Mouse (Mus musculus): ENCODE results near the gene Mapk8ip3. TPM values are rescaled to one million over a fixed set of nuclear protein-coding genes. Genes with fewer than 3 reads are reported as not detected.

Gene Mapk8ip3
- polyA plus RNA-seq, 1 experiment, result 58.1 TPM

DNA sequence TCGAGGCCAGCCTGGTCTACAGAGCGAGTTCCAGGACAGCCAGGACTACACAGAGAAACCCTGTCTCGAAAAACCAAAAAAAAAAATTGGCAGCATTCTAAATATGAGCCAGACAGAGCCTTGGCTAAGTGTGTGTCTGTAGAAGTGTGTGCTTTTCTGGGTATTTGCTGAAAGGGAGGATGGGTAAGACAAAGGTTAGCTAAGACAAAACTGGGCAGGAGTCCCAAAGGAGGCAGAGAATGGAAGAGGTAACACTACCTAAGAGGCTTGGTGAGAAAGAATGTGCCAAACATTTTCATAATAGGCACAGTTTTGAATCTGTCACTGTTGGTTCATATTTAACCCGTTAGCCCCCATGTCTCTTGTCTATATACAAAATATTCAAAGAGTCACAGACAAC, 4.3 kb downstream of the Mapk8ip3 start:
- no peak for TF ChIP-seq POLR2A (IDR thresholded peaks at IDR 0.05; ENCODE audit: low read depth, low read length)
- TF ChIP-seq CTCF (conservative IDR thresholded peaks at IDR 0.05; ENCODE audit: insufficient read depth, insufficient read length, low read depth, low read length), result no peak
- Histone ChIP-seq H3K27ac (ENCODE audit: insufficient read depth, low read depth, low read length) (no peak overlapping the region), H3K27me3 (replicated peaks; ENCODE audit: control insufficient read depth, insufficient read depth, low read length) (no peaks in the 10 kb centered on the region), H3K36me3 (ENCODE audit: control insufficient read depth, insufficient read depth, low read length) (peaks cover 2% of the 10 kb centered on the region), H3K4me1 (ENCODE audit: control insufficient read depth, insufficient read depth, low read length) (peaks cover 17% of the 10 kb centered on the region), H3K4me3 (ENCODE audit: insufficient read depth, low read depth, low read length) (no peak overlapping the region)
- DNase-seq, result peak; percentile 82
- WGBS, result 71% methylated on average over 4 of the region's 4 CpGs

DNA sequence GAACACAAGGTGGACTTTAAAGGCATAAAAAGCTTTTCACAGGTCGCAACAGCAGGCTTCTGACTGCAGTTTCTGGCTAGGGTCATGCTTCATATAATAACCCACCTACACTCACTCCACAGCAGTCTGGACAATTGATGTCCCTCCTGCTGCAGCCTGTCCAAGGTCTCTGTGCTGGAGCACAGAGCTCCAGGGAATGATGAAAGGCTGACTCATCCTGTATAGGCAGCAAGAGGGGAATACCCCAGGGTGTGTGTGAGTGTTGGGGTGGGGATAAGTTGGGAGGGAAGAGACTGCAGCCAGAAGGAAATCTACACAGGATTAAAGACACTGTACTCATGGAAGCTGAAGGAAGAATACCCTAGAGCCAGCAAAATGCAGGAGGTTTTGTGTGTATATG, 7.3 kb downstream of the Mapk8ip3 start:
- WGBS, result 57% methylated on average over 1 of the region's 1 CpGs
- Histone ChIP-seq H3K4me3 (ENCODE audit: insufficient read depth, low read depth, low read length) (no peak overlapping the region), H3K4me1 (ENCODE audit: control insufficient read depth, insufficient read depth, low read length) (peaks cover 8% of the 10 kb centered on the region; the same call in 1 of the 2 replicates), H3K27me3 (replicated peaks; ENCODE audit: control insufficient read depth, insufficient read depth, low read length) (no peaks in the 10 kb centered on the region), H3K36me3 (ENCODE audit: control insufficient read depth, insufficient read depth, low read length) (peaks cover 3% of the 10 kb centered on the region), H3K27ac (ENCODE audit: insufficient read depth, low read depth, low read length) (no peak overlapping the region)
- no peak for DNase-seq
- TF ChIP-seq POLR2A (IDR thresholded peaks at IDR 0.05; ENCODE audit: low read depth, low read length), result no peak
- no peak for TF ChIP-seq CTCF (conservative IDR thresholded peaks at IDR 0.05; ENCODE audit: insufficient read depth, insufficient read length, low read depth, low read length)

DNA sequence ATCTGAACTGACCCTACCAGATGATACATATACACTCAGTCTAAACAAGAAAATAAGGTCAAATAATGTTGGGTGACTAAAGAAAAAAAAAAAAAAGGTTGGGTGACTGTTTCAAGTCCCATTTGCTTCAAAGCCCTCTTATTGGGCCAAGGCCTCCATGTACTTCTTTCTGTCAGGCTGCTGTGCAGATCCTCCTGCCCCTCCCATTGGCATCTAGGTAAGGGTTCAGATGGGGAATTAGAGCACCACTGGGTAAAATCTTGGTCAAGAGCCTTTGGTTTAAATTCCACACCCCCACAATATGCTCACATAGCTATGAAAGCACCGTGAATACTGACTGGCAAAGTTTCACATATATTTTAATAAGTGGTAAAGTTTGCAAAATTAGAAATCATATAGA, 13.5 kb downstream of the Mapk8ip3 start:
- no peak for DNase-seq
- TF ChIP-seq CTCF (conservative IDR thresholded peaks at IDR 0.05; ENCODE audit: insufficient read depth, insufficient read length, low read depth, low read length) (no peak), POLR2A (IDR thresholded peaks at IDR 0.05; ENCODE audit: low read depth, low read length) (no peak)
- no peak overlapping the region for H3K4me3 ChIP-seq (ENCODE audit: insufficient read depth, low read depth, low read length)
- H3K27me3 ChIP-seq (replicated peaks; ENCODE audit: control insufficient read depth, insufficient read depth, low read length), result no peaks in the 10 kb centered on the region
- H3K36me3 ChIP-seq (ENCODE audit: control insufficient read depth, insufficient read depth, low read length), result peaks cover 3% of the 10 kb centered on the region
- no peak overlapping the region for H3K27ac ChIP-seq (ENCODE audit: insufficient read depth, low read depth, low read length)
- H3K4me1 ChIP-seq (ENCODE audit: control insufficient read depth, insufficient read depth, low read length), result no peaks in the 10 kb centered on the region
- 89% methylated on average over 1 of the region's 1 CpGs for WGBS

DNA sequence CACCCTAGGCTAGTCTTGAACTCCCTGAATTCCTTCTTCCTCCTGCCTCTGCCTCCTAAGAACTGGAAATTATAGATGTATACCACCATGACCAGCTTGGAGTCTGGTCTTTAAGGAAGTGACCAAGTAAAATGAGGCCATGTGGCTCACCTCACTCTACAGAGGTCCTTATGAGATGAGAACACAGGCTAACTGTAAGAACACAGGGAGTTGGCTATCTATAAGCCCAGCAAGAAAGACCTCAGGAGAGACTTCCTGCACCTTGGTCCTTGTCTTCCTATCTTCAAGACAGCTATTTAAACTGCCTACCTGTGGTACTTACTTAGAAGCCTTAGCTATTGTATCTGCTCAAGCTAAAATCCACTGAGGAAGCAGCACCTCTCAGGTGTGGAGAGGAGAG, 22.8 kb downstream of the Mapk8ip3 start:
- no peaks in the 10 kb centered on the region for H3K27me3 ChIP-seq (replicated peaks; ENCODE audit: control insufficient read depth, insufficient read depth, low read length)
- H3K36me3 ChIP-seq (ENCODE audit: control insufficient read depth, insufficient read depth, low read length), result no peaks in the 10 kb centered on the region; the same call in none of the 2 replicates
- no peak overlapping the region for H3K4me3 ChIP-seq (ENCODE audit: insufficient read depth, low read depth, low read length)
- H3K4me1 ChIP-seq (ENCODE audit: control insufficient read depth, insufficient read depth, low read length), result no peaks in the 10 kb centered on the region
- no peak for TF ChIP-seq POLR2A (IDR thresholded peaks at IDR 0.05; ENCODE audit: low read depth, low read length)
- no peak for TF ChIP-seq CTCF (conservative IDR thresholded peaks at IDR 0.05; ENCODE audit: insufficient read depth, insufficient read length, low read depth, low read length)
- DNase-seq, result no peak
- H3K27ac ChIP-seq (ENCODE audit: insufficient read depth, low read depth, low read length), result no peak overlapping the region

DNA sequence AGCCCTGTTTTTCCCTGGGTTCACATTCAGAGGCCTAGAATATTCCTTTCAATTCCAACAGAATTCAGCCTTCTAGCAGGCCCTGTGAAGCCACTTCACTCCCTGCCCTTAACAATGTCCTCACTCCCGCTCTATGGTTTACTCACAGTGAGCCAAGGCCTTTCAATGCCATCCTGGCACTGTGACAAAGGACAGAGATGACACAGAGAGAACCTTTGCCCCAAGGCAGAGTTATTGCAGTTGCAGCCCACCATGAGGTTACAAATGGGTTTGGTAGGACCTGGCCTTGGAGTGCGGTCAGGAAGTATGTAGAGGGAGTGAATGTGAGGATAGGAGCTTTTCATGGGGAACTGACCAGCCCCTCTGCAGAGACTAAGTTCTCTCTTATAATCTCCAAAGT, 29.2 kb downstream of the Mapk8ip3 start:
- peaks cover 2% of the 10 kb centered on the region for H3K36me3 ChIP-seq (ENCODE audit: control insufficient read depth, insufficient read depth, low read length)
- no peak overlapping the region for H3K4me3 ChIP-seq (ENCODE audit: insufficient read depth, low read depth, low read length)
- no peaks in the 10 kb centered on the region for H3K4me1 ChIP-seq (ENCODE audit: control insufficient read depth, insufficient read depth, low read length)
- H3K27ac ChIP-seq (ENCODE audit: insufficient read depth, low read depth, low read length), result no peak overlapping the region
- 84% methylated on average over 2 of the region's 2 CpGs for WGBS
- no peak for TF ChIP-seq CTCF (conservative IDR thresholded peaks at IDR 0.05; ENCODE audit: insufficient read depth, insufficient read length, low read depth, low read length)
- TF ChIP-seq POLR2A (IDR thresholded peaks at IDR 0.05; ENCODE audit: low read depth, low read length), result no peak
- no peak for DNase-seq
- H3K27me3 ChIP-seq (replicated peaks; ENCODE audit: control insufficient read depth, insufficient read depth, low read length), result no peaks in the 10 kb centered on the region

DNA sequence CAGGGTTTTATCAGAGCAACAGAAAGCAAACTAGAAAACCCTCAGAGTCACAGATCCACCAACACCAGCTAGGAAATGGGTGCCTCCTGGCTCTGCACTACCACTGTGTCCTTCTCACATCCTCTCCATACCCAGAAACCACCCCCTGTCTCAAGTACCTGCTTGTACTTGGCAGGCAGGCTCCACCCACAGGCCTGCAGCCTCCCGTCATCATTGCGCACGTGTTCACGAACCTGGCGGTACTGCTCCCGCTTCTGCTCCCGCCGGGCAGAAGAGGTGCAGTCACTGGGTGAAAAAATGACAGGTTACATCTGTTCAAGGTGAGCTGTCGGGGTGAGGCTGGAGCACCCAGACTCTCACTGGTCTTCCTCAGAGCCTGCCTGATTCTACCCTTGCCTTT, 33.0 kb downstream of the Mapk8ip3 start:
- H3K27ac ChIP-seq (ENCODE audit: insufficient read depth, low read depth, low read length), result no peak overlapping the region
- H3K4me3 ChIP-seq (ENCODE audit: insufficient read depth, low read depth, low read length), result no peak overlapping the region
- H3K36me3 ChIP-seq (ENCODE audit: control insufficient read depth, insufficient read depth, low read length), result peaks cover 4% of the 10 kb centered on the region
- 90% methylated on average over 9 of the region's 9 CpGs for WGBS
- no peaks in the 10 kb centered on the region for H3K27me3 ChIP-seq (replicated peaks; ENCODE audit: control insufficient read depth, insufficient read depth, low read length)
- no peak for DNase-seq
- TF ChIP-seq POLR2A (IDR thresholded peaks at IDR 0.05; ENCODE audit: low read depth, low read length) (no peak), CTCF (conservative IDR thresholded peaks at IDR 0.05; ENCODE audit: insufficient read depth, insufficient read length, low read depth, low read length) (no peak)
- H3K4me1 ChIP-seq (ENCODE audit: control insufficient read depth, insufficient read depth, low read length), result no peaks in the 10 kb centered on the region

DNA sequence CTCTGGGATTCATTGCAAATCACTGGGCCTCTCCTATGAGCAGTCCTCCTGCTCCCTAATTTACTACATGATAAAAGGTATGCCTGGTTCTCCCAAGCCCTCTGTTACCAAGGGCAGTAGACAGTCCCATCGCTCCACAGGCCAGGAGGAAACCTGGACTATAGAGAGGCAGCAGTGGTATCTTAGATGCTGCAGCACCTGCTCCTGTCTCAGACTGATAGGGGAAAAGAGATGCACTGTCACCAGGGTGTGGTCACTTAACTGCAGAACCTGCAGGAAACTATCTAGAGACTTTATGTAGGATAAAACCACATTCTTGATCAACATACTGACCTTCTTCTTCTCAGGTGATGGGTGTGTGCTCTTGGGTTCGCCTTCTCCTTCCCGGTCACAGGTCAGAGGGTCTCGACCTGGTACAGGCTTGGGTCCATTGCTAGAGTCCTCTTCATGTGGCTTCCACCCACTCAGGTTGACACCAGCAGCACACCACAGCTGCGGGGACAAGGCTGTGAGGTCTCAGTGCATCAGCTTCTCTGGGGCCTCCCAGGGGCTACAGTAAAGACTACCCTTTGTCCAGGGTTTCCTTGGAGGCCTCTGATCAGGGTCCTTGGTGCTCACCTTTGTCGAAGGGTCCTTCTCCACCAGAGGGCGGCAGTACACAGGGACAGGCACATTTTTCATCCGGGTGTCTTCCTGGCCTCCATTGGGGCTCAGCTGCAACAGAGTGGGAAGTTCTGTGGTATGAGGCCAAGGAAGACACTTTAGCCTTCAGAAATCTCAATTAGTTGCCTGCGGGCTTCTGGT, 33.9 kb downstream of the Mapk8ip3 start:
- no peak overlapping the region for H3K4me3 ChIP-seq (ENCODE audit: insufficient read depth, low read depth, low read length)
- 63% methylated on average over 9 of the region's 9 CpGs for WGBS
- H3K27ac ChIP-seq (ENCODE audit: insufficient read depth, low read depth, low read length), result no peak overlapping the region
- H3K36me3 ChIP-seq (ENCODE audit: control insufficient read depth, insufficient read depth, low read length), result peaks cover 4% of the 10 kb centered on the region; the same call in 1 of the 2 replicates
- DNase-seq, result no peak
- TF ChIP-seq CTCF (conservative IDR thresholded peaks at IDR 0.05; ENCODE audit: insufficient read depth, insufficient read length, low read depth, low read length) (peak; percentile 47), POLR2A (IDR thresholded peaks at IDR 0.05; ENCODE audit: low read depth, low read length) (no peak)
- no peaks in the 10 kb centered on the region for H3K27me3 ChIP-seq (replicated peaks; ENCODE audit: control insufficient read depth, insufficient read depth, low read length)
- H3K4me1 ChIP-seq (ENCODE audit: control insufficient read depth, insufficient read depth, low read length), result no peaks in the 10 kb centered on the region
